Mouse (Mus musculus): ENCODE data around the gene Ccnd2. TPM values are rescaled to one million over a fixed set of nuclear protein-coding genes. Genes with fewer than 3 reads are reported as not detected.

Gene Ccnd2
- 100 to 1,000 TPM; 116 to 142 TPM for total RNA-seq (2021)
- long read RNA-seq, experiment 1, full-length matches to known transcripts, result 59 of 74 reads
- long read RNA-seq, experiment 1, partial matches to known transcripts, result 0 of 74 reads
- long read RNA-seq, experiment 1, other reads (novel, unspliced or antisense), result 15 of 74 reads
- long read RNA-seq, experiment 2, full-length matches to known transcripts, result 57 of 71 reads
- long read RNA-seq, experiment 2, partial matches to known transcripts, result 0 of 71 reads
- long read RNA-seq, experiment 2, other reads (novel, unspliced or antisense), result 14 of 71 reads

GRCm38 (mm10) chr6:127152106-127152951 is at the start of gene Ccnd2:
Ccnd2 (minus strand) TSS chr6:127152193.
- peak within 1 kb of the TSS; percentile 75 for H3K4me3 ChIP-seq
- no peak for TF ChIP-seq CTCF (conservative IDR thresholded peaks at IDR 0.05)
- DNase-seq (ENCODE audit: low spot score in 2 of 2), result peak in 1 of 2 experiments; percentile 71
- peak within 1 kb of the TSS; percentile 85 for H3K27ac ChIP-seq

GRCm38 (mm10) chr6:127196985-127197384 is 45.0 kb upstream of the Ccnd2 start:
- DNase-seq (ENCODE audit: low spot score in 2 of 2), result no peak
- Histone ChIP-seq H3K27ac (no peak overlapping the region), H3K4me3 (no peak overlapping the region)
- no peak for TF ChIP-seq CTCF (conservative IDR thresholded peaks at IDR 0.05)

GRCm38 (mm10) chr6:127181296-127181695 is 29.3 kb upstream of the Ccnd2 start:
- peak; percentile 54 to 63 for DNase-seq (ENCODE audit: low spot score in 2 of 2)
- TF ChIP-seq CTCF (conservative IDR thresholded peaks at IDR 0.05), result no peak
- peak overlapping the region; percentile 64 for H3K27ac ChIP-seq
- H3K4me3 ChIP-seq, result no peak overlapping the region

GRCm38 (mm10) chr6:127179056-127179759 is 27.2 kb upstream of the Ccnd2 start:
- TF ChIP-seq CTCF (conservative IDR thresholded peaks at IDR 0.05), result no peak
- H3K4me3 ChIP-seq, result no peak overlapping the region
- H3K27ac ChIP-seq, result no peak overlapping the region
- no peak for DNase-seq (ENCODE audit: low spot score in 2 of 2)

GRCm38 (mm10) chr6:127177962-127178361 is 26.0 kb upstream of the Ccnd2 start:
- TF ChIP-seq CTCF (conservative IDR thresholded peaks at IDR 0.05), result no peak
- H3K27ac ChIP-seq, result no peak overlapping the region
- no peak overlapping the region for H3K4me3 ChIP-seq
- no peak for DNase-seq (ENCODE audit: low spot score in 2 of 2)

GRCm38 (mm10) chr6:127177441-127177840 is 25.4 kb upstream of the Ccnd2 start:
- Histone ChIP-seq H3K4me3 (no peak overlapping the region), H3K27ac (no peak overlapping the region)
- DNase-seq (ENCODE audit: low spot score in 2 of 2), result no peak
- TF ChIP-seq CTCF (conservative IDR thresholded peaks at IDR 0.05), result no peak

- no peak overlapping the region for H3K4me3 ChIP-seq
- DNase-seq (ENCODE audit: low spot score in 2 of 2), result no peak
- no peak overlapping the region for H3K27ac ChIP-seq
- no peak for TF ChIP-seq CTCF (conservative IDR thresholded peaks at IDR 0.05)
Measured at GRCm38 (mm10) chr6:127172461-127172860, 20.5 kb upstream of the Ccnd2 start.

- DNase-seq (ENCODE audit: low spot score in 2 of 2), result no peak
- no peak overlapping the region for H3K27ac ChIP-seq
- TF ChIP-seq CTCF (conservative IDR thresholded peaks at IDR 0.05), result no peak
- no peak overlapping the region for H3K4me3 ChIP-seq
Measured at GRCm38 (mm10) chr6:127170734-127171133, 18.7 kb upstream of the Ccnd2 start.

GRCm38 (mm10) chr6:127165663-127166062 is 13.7 kb upstream of the Ccnd2 start:
- Histone ChIP-seq H3K27ac (no peak overlapping the region), H3K4me3 (no peak overlapping the region)
- TF ChIP-seq CTCF (conservative IDR thresholded peaks at IDR 0.05), result no peak
- DNase-seq (ENCODE audit: low spot score in 2 of 2), result no peak

- Histone ChIP-seq H3K27ac (no peak overlapping the region), H3K4me3 (no peak overlapping the region)
- no peak for TF ChIP-seq CTCF (conservative IDR thresholded peaks at IDR 0.05)
- DNase-seq (ENCODE audit: low spot score in 2 of 2), result no peak
Measured at GRCm38 (mm10) chr6:127162842-127163241, 10.8 kb upstream of the Ccnd2 start.

- Histone ChIP-seq H3K27ac (no peak overlapping the region), H3K4me3 (no peak overlapping the region)
- no peak for TF ChIP-seq CTCF (conservative IDR thresholded peaks at IDR 0.05)
- DNase-seq (ENCODE audit: low spot score in 2 of 2), result no peak
Measured at GRCm38 (mm10) chr6:127157321-127157720, 5.3 kb upstream of the Ccnd2 start.

GRCm38 (mm10) chr6:127155468-127155867 is 3.5 kb upstream of the Ccnd2 start:
- no peak for TF ChIP-seq CTCF (conservative IDR thresholded peaks at IDR 0.05)
- Histone ChIP-seq H3K4me3 (peak overlapping the region; percentile 75), H3K27ac (peak overlapping the region; percentile 62)
- DNase-seq (ENCODE audit: low spot score in 2 of 2), result no peak

- Histone ChIP-seq H3K4me3 (peak overlapping the region; percentile 75), H3K27ac (peak overlapping the region; percentile 62)
- no peak for DNase-seq (ENCODE audit: low spot score in 2 of 2)
- TF ChIP-seq CTCF (conservative IDR thresholded peaks at IDR 0.05), result no peak
Measured at GRCm38 (mm10) chr6:127154708-127155268, 2.8 kb upstream of the Ccnd2 start.

All from layer of hippocampus, adult 2 months (tissue).